Comparison of ENCODE assay signal across 10 mouse cellular contexts in the genomic region with DNA sequence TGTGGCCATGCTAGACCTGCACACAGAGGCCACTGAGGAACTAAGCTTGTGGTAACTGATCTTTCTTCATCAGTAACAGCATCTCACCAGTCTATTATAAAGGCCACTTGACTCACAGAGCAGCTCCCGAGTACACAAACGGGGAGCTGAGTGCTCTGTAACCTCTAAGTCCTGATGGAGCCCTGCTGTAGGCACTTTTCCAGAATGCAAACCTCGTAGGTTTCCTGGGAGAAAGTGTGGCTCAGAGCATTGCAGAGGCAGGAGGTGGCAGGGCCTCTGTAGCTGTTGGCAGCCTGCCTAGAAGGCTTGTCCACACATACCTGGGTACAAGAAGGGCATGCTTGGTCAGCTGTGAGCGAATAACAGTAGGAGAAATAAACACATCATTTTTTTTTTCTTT. TPM values are rescaled to one million over a fixed set of nuclear protein-coding genes. Genes with fewer than 3 reads are reported as not detected.
DNase-seq lines count a peak whose midpoint lies in the region.
"Had no signal": no experiment of that assay in that cellular context is flagged by ENCODE, and none has a peak within 500 bp of the region (broad histone marks: within the 10 kb centered on the region; RNA-seq: fewer than 3 reads in every experiment).

No protein-coding gene starts in this region.

- DNase-seq in adrenal gland, adult 2 months, result peak; percentile 15
- no peak for DNase-seq in adrenal gland, adult 18-20 months (ENCODE audit: low spot score in 2 of 2)
- DNase-seq in urinary bladder, postnatal 14 days (ENCODE audit: low spot score), result peak; percentile 66
- no peak for DNase-seq in urinary bladder, postnatal 10 days (ENCODE audit: low spot score)
- DNase-seq in lung, adult 18-20 months, result peak; percentile 66 to 79
- DNase-seq in testis, postnatal 14 days (ENCODE audit: low spot score), result peak; percentile 15
- DNase-seq in thymus, postnatal 0 days (ENCODE audit: low spot score), result no peak
- DNase-seq in layer of hippocampus, adult 11-12 months (ENCODE audit: low spot score), result no peak

RNA-seq across cellular contexts. Expression of a gene that starts 27.7 kb away (rescaled TPM):
- total RNA-seq in adrenal gland, adult 2 months (2021), result 1 to 10 TPM; 1.3 to 2.2 TPM
- 3.1 and 3.3 TPM in 2 replicates for polyA plus RNA-seq in adrenal gland, adult 2 months (2012; rRNA removed)
- 1 to 10 TPM; 4.5 to 8.8 TPM for total RNA-seq in adrenal gland, adult 18-20 months (2021)
- not detected in 2 replicates for polyA plus RNA-seq in thymus, postnatal 0 days (2015; fragmentation: Nextera tagmentation; extraction: Ambion mirVana)
- total RNA-seq: common myeloid progenitor, adult 5-6 weeks had no signal
- polyA plus RNA-seq: liver, embryonic 16.5 days had no signal

Comparison
In these comparisons a context has a peak if more than half of its experiments do, and no peak if none do; other contexts are left out.
1. DNase-seq: peak in adrenal gland, adult 2 months (single experiment), urinary bladder, postnatal 14 days (single experiment), lung, adult 18-20 months (2 of 2) and testis, postnatal 14 days (single experiment); none in adrenal gland, adult 18-20 months (0 of 2), urinary bladder, postnatal 10 days (single experiment), thymus, postnatal 0 days (single experiment) and layer of hippocampus, adult 11-12 months (single experiment).